Mouse (Mus musculus): Measurements from ENCODE around the gene Cnpy2.
A peak's percentile ranks its signal among the peaks of the same experiment; 100 is the strongest.
"Not testable (repeated sequence)": the region's sequence is repeated elsewhere in the genome, so short reads cannot be mapped to it uniquely, and the experiment has no call there.

The Cnpy2 gene

GRCm38 (mm10) chr10:128315578-128315977 is 6.7 kb upstream of the Cnpy2 start:
- no peak for DNase-seq (ENCODE audit: low spot score)

- no peak for DNase-seq (ENCODE audit: low spot score)
These were observed 618 bp upstream of the Cnpy2 start for GRCm38 (mm10) chr10:128321641-128322040.

- no peak for DNase-seq (ENCODE audit: low spot score)
These were observed 1.3 kb downstream of the Cnpy2 start for GRCm38 (mm10) chr10:128323516-128323915.

- DNase-seq (ENCODE audit: low spot score), result no peak
These were observed 4.6 kb downstream of the Cnpy2 start for GRCm38 (mm10) chr10:128326825-128327224.

- no peak for DNase-seq (ENCODE audit: low spot score)
These were observed 5.4 kb downstream of the Cnpy2 start for GRCm38 (mm10) chr10:128327610-128328009.

- not testable (repeated sequence) for DNase-seq (ENCODE audit: low spot score)
These were observed 10.3 kb downstream of the Cnpy2 start for GRCm38 (mm10) chr10:128332358-128333249.

- DNase-seq (ENCODE audit: low spot score), result peak; percentile 31
These were observed 13.3 kb downstream of the Cnpy2 start for GRCm38 (mm10) chr10:128335582-128335981.

GRCm38 (mm10) chr10:128336195-128336594 is 13.9 kb downstream of the Cnpy2 start:
- DNase-seq (ENCODE audit: low spot score), result no peak

- no peak for DNase-seq (ENCODE audit: low spot score)
These were observed 14.3 kb downstream of the Cnpy2 start for GRCm38 (mm10) chr10:128336597-128336996.

GRCm38 (mm10) chr10:128337306-128338181 is 15.3 kb downstream of the Cnpy2 start, which contains the start of gene Cs:
TSS of gene Cs (plus strand) at chr10:128337734.
- DNase-seq (ENCODE audit: low spot score), result peak; percentile 91

GRCm38 (mm10) chr10:128338415-128338814 is 16.2 kb downstream of the Cnpy2 start:
- no peak for DNase-seq (ENCODE audit: low spot score)

- no peak for DNase-seq (ENCODE audit: low spot score)
These were observed 16.7 kb downstream of the Cnpy2 start for GRCm38 (mm10) chr10:128338948-128339347.

GRCm38 (mm10) chr10:128340257-128340656 is 18.0 kb downstream of the Cnpy2 start:
- DNase-seq (ENCODE audit: low spot score), result no peak

- no peak for DNase-seq (ENCODE audit: low spot score)
These were observed 21.2 kb downstream of the Cnpy2 start for GRCm38 (mm10) chr10:128343436-128343835.

GRCm38 (mm10) chr10:128344568-128345275 is 22.5 kb downstream of the Cnpy2 start:
- no peak for DNase-seq (ENCODE audit: low spot score)

- DNase-seq (ENCODE audit: low spot score), result no peak
These were observed 25.3 kb downstream of the Cnpy2 start for GRCm38 (mm10) chr10:128347541-128347940.

- no peak for DNase-seq (ENCODE audit: low spot score)
These were observed 36.5 kb downstream of the Cnpy2 start for GRCm38 (mm10) chr10:128358796-128359195.

GRCm38 (mm10) chr10:128359226-128359625 is 37.0 kb downstream of the Cnpy2 start:
- DNase-seq (ENCODE audit: low spot score), result no peak

- DNase-seq (ENCODE audit: low spot score), result no peak
These were observed 39.6 kb downstream of the Cnpy2 start for GRCm38 (mm10) chr10:128361836-128362235.

- no peak for DNase-seq (ENCODE audit: low spot score)
These were observed 40.3 kb downstream of the Cnpy2 start for GRCm38 (mm10) chr10:128362568-128362967.

- no peak for DNase-seq (ENCODE audit: low spot score)
These were observed 45.7 kb downstream of the Cnpy2 start for GRCm38 (mm10) chr10:128367899-128368401.
